Mouse (Mus musculus) gastrocnemius, postnatal 10 days (tissue): ENCODE results near the gene Eps8l1. TPM values are rescaled to one million over a fixed set of nuclear protein-coding genes. Genes with fewer than 3 reads are reported as not detected.
A peak's percentile ranks its signal among the peaks of the same experiment; 100 is the strongest.
"Not testable (repeated sequence)": the region's sequence is repeated elsewhere in the genome, so short reads cannot be mapped to it uniquely, and the experiment has no call there.

ENCODE experiments used
- DNase-seq: peaks from one replicate; pipeline ENCODE4 v3.0.0; 2021; ENCODE audit warnings: mixed read lengths
- long read RNA-seq, 2 experiments: library from polyadenylated mRNA; stranded (forward); transcript quantifications; one replicate each; pipeline ENCODE4 v2.0.0; 2021
- total RNA-seq, 2 experiments: library from RNA; stranded (reverse); gene quantifications; 2 replicates each; pipeline ENCODE4 v1.2.3; 2021

Eps8l1 gene
- 1 to 10 TPM; 2.2 to 3.5 TPM for total RNA-seq
- long read RNA-seq, experiment 1, partial matches to known transcripts: 1 of 3 reads
- long read RNA-seq, experiment 1, other reads (novel, unspliced or antisense): 1 of 3 reads
- long read RNA-seq, experiment 2, partial matches to known transcripts: 2 of 3 reads
- long read RNA-seq, experiment 2, other reads (novel, unspliced or antisense): 1 of 3 reads

- no peak for DNase-seq
Measured at GRCm38 (mm10) chr7:4460576-4461434, at the start of gene Eps8l1. TSS of gene Eps8l1 (plus strand) at chr7:4460674.

DNA sequence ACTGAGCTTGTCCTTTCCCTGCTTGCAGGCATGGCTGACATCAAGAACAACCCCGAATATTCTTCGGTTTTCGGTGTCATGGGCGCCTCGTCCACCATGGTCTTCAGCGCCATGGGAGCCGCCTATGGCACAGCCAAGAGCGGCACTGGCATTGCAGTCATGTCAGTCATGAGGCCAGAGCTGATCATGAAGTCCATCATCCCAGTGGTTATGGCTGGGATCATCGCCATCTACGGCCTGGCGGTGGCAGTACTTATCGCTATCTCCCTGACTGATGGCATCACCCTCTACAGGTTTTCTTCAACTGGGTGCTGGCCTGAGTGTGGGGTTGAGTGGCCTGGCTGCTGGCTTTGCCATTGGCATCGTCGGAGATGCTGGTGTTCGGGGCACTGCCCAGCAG, 48.1 kb upstream of the Eps8l1 start:
- DNase-seq: not testable (repeated sequence)

- DNase-seq: no peak
Measured at GRCm38 (mm10) chr7:4419681-4420080, 40.8 kb upstream of the Eps8l1 start.

GRCm38 (mm10) chr7:4420230-4420629, 40.2 kb upstream of the Eps8l1 start:
- DNase-seq: no peak

DNA sequence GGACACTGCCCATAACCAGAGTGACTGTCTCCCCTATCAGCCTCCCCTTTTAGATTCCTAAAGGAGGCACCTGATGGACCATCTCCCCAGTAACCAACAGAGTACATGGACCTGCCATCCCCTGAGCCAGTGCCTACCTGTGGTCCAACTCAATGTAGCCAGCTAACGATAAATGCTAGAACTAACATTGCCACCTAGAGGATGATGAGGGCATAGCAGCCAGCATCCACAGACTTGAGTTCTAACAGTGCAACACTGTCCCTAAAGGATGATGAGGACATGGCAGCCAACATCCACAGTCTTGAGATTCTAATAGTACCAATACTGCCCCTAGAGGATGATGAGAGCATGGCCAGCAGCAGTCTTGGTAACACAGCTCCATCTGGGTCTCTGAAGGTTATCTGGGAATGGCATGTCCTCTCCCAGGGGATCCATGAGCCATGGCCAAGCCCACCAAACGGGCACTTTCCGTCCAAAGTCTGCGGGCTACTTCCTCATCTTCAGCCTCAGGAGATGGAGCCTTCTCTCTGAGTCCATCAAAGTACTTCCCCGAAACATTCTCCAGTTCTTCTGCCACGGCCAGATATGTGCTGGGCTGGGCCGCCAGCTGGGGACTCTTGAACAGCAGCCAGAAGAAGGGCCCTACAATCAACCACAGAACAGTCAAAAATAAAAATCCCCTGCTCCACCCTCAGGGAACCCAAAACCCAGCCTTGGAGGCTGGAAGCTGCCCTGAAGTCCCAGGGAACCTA, 33.1 kb upstream of the Eps8l1 start:
- DNase-seq: peak; percentile 76

DNA sequence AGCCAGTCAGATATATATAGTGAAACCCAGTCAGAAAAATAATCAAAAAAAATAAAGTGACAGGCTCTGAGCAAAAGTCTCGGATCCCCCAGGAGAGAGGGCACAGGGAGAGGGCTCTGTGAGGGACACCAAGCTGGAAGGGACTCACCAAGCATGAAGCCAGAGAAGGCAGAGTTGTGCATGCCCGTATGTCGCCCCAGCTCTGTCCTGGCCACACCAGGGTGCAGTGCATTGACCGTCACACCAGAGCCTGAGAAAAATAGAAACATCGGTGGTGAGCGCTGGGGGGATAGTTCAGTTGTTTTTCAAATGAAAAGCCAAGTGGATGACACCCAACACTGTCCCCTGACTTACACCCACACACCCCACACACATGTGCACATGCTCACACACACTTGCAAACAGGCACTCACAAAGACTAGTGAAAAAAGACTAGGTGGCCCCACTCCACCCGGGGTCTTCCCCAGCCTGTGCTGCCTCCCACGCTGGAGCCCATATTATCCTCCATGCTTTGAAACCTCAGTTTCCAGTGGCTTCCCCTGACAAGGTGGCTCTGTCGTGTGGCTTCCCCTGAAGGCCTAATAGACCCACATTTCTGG, 30.1 kb upstream of the Eps8l1 start:
- DNase-seq: no peak

- peak; percentile 75 for DNase-seq
Measured at GRCm38 (mm10) chr7:4431548-4431947, 28.9 kb upstream of the Eps8l1 start.

DNA sequence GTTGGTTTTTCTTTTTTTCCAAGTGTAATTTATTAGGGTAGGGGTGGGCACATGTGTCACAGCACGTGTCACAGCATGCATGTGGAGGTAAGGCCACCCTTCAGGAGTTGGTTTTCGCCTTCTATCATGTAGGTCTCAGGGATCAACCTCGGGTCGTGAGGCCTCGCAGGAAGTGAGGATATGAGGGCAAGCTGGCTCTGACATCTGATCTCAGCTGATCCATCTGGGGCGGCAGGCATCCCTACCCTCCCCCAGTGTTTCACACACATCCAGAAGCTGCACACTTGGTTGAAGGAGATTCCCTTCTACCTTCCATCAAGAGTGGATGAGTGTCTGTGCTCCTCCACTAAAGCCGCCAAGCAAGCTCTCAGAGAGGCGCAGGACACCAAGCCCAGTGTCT, 28.4 kb upstream of the Eps8l1 start:
- DNase-seq: no peak

DNA sequence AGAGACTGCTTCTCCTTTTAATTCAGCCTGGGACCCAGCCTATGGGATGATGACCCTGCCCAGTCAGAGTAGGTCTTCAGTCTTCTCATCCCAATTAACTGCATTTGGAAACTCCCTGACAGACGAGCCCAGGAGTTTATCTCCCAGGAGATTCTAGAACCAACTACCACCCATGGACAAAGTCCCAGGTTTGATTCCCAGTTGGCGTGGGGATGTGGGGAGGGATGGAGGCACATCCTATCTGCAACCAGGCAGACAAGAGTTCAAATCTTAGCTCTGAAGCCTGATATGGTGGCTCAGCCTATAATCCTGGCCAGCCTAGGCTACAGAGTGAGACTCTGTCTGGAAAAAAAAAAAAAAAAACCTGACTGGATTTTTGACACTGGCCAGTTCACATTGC, 22.8 kb upstream of the Eps8l1 start:
- no peak for DNase-seq

GRCm38 (mm10) chr7:4440549-4440948, 19.9 kb upstream of the Eps8l1 start:
- no peak for DNase-seq

GRCm38 (mm10) chr7:4445216-4445791, 15.2 kb upstream of the Eps8l1 start, which contains the start of gene Rdh13:
TSS of gene Rdh13 (minus strand) at chr7:4445649.
- DNase-seq: peak; percentile 82

DNA sequence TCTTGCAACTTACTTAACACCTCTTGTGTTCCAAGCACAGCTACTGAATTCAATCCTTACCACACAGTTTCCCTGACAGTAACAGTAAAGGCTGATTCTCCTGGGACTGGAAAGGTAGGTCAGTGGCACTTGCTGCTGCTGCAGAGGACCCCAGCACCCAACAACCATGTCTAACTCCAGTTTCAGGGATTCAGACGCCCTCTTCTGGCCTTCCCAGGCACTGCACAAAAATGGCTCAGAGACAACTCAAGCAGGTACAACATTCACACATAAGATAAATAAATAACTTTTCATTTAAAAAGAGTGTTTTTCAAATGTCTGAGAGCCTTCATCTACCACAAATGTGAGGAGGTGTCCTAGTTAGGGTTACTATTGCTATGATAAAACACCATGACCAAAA, 13.3 kb upstream of the Eps8l1 start:
- DNase-seq: no peak

GRCm38 (mm10) chr7:4448439-4448838, 12.0 kb upstream of the Eps8l1 start:
- DNase-seq: no peak

DNA sequence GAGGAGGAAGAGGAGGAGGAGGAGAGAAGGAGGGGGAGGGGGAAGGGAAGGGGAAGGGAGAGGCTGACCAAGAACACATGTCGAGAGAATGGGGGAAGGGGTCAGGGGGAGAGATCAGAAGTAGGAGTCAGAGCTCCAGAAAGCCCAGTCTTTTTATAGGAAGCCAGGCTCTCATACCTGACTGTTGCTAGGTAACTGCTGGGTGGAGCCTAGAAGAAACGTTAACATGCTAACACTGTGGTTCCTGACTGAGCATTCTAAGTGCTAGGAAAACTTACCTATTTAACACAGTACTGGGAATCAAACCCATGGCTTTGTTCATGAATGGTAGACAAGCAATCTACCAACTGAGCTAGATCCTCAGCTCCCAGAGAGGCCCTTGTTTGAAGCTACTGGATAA, 11.3 kb upstream of the Eps8l1 start:
- no peak for DNase-seq

DNA sequence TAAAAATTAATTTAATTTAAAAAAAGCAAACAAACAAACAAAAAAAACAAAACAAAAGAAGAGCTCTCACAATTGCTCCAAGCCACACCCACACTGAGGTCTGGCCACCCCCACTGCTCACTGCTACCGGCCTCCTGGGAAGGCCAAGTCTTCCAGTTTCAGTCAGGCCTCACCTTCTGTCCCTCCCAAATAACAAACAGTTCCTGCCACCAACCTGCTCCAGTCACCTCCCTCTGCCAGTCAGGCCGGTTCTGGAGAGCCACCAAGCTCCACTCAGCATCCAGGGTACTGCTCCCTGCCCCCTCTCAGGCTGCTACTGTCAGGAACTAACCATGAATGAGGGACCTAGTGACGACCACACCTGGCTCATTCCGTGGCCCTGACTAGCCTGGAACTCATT, 7.8 kb upstream of the Eps8l1 start:
- DNase-seq: no peak

GRCm38 (mm10) chr7:4464194-4464824, 3.8 kb downstream of the Eps8l1 start:
- no peak for DNase-seq

DNA sequence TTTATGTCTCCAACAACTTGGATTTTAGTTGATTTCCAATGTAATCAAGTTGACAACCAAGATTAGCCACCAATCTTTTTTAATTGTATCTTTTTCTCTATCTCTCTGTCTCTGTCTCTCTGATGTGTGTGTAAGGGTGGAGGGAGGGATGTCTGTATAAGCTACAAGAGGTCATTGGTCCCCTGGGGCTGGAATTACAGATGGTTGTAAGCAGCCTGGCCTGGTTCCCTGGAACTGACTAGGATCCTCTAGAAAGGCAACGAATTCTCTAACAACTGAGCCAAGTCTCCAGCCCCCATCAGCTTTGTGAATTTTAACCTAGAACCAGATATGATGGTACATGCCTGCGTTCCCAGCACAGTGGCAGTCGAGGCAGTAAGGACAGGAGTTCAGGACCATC, 7.3 kb downstream of the Eps8l1 start:
- DNase-seq: no peak

GRCm38 (mm10) chr7:4470275-4471178, 10.1 kb downstream of the Eps8l1 start:
- peak; percentile 54 for DNase-seq

DNA sequence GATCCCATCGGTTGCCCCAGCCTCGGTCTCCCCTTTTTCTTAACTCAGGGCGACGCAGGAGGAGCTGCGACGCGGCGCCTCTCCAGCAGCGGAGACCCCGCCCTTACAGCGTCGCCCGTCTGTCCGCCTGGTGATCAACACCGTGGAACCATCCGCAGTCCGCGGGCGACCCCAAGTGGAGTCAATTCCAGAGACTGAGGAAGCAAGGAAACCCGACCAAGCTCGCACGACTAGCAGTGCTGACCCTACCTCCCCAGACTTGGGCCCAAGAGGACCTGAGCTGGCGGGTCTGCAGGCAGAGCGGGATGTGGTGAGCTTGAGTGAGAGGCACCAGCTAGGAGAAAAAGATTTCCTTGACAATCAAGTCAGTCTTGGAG, 10.7 kb downstream of the Eps8l1 start:
- peak; percentile 80 for DNase-seq

DNA sequence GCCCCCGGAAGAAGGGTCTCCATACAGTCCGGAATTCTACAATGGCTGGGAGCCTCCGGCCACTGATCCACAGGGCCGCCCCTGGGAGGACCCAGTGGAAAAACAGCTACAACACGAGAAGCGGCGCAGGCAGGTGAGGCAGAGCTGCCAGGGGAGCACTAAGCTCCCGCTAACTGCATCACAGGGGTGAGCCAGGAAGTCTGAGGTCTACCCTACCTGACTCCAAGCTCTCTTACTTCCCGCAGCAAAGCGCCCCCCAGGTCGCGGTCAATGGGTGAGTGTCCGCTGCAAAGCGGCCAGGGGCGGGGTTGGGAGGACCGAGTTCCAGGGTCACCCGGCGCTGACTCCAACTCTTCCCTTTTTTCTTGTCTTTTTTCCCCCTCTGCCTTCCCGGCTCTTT, 13.5 kb downstream of the Eps8l1 start:
- no peak for DNase-seq
